Mouse (Mus musculus): Measurements from ENCODE around the gene Hist1h2ae.

- no peak for TF ChIP-seq CTCF (IDR thresholded peaks at IDR 0.05; ENCODE audit: low read depth, low read length)
- TF ChIP-seq POLR2A (IDR thresholded peaks at IDR 0.05; ENCODE audit: insufficient read depth, low read length): no peak
- no peak for TF ChIP-seq EP300 (IDR thresholded peaks at IDR 0.05; ENCODE audit: insufficient read depth, low read depth, low read length)
Measured at GRCm38 (mm10) chr13:23595185-23595584, 24.2 kb upstream of the Hist1h2ae start.

Measured in ES-Bruce4 (cell line).